In genomic region chr2:45170272-45170671, GRCm38 (mm10) we compare ENCODE assay signal across 20 mouse cellular contexts. TPM values are rescaled to one million over a fixed set of nuclear protein-coding genes. Genes with fewer than 3 reads are reported as not detected.
DNase-seq lines count a peak whose midpoint lies in the region; ATAC-seq and TF ChIP-seq lines count a peak whose summit lies in the region.
"Had no signal": no experiment of that assay in that cellular context is flagged by ENCODE, and none has a peak within 500 bp of the region (broad histone marks: within the 10 kb centered on the region; RNA-seq: fewer than 3 reads in every experiment).

No protein-coding gene starts in this region.

- H3K9me3 ChIP-seq in forebrain, embryonic 14.5 days (replicated peaks; ENCODE audit: control insufficient read depth, low read length) = no peaks in the 10 kb centered on the region; the same call in 1 of the 2 replicates
- no peaks in the 10 kb centered on the region for H3K9me3 ChIP-seq in forebrain, embryonic 12.5 days
- H3K9me3 ChIP-seq in limb, embryonic 14.5 days (ENCODE audit: control insufficient read depth, low read length) = no peaks in the 10 kb centered on the region
- H3K9me3 ChIP-seq in neural tube, embryonic 15.5 days (replicated peaks) = no peaks in the 10 kb centered on the region; the same call in 1 of the 2 replicates
- H3K9me3 ChIP-seq: heart, embryonic 15.5 days had no signal

- no peaks in the 10 kb centered on the region for H3K36me3 ChIP-seq in forebrain, embryonic 14.5 days (ENCODE audit: control insufficient read depth, insufficient read depth, low read length)
- H3K36me3 ChIP-seq in forebrain, embryonic 12.5 days (replicated peaks) = no peaks in the 10 kb centered on the region
- H3K36me3 ChIP-seq in limb, embryonic 14.5 days (ENCODE audit: control insufficient read depth, insufficient read depth, low read length) = no peaks in the 10 kb centered on the region
- H3K36me3 ChIP-seq in neural tube, embryonic 15.5 days = no peaks in the 10 kb centered on the region
- H3K36me3 ChIP-seq: heart, embryonic 15.5 days had no signal

- no peak overlapping the region for H3K4me3 ChIP-seq in forebrain, embryonic 14.5 days (ENCODE audit: low read depth, low read length)
- no peak overlapping the region for H3K4me3 ChIP-seq in forebrain, embryonic 12.5 days (replicated peaks)
- no peak overlapping the region for H3K4me3 ChIP-seq in limb, embryonic 14.5 days (replicated peaks; ENCODE audit: low read length)
- H3K4me3 ChIP-seq in neural tube, embryonic 15.5 days (replicated peaks) = no peak overlapping the region
- H3K4me3 ChIP-seq: heart, embryonic 15.5 days had no signal

- H3K27me3 ChIP-seq in forebrain, embryonic 14.5 days (replicated peaks; ENCODE audit: control insufficient read depth, insufficient read depth, low read length) = no peaks in the 10 kb centered on the region
- H3K27me3 ChIP-seq in forebrain, embryonic 12.5 days = 0 out of 2 replicates have a peak, but pooled peaks cover 4% of the 10 kb centered on the region
- H3K27me3 ChIP-seq in limb, embryonic 14.5 days (ENCODE audit: control insufficient read depth, insufficient read depth, low read length) = no peaks in the 10 kb centered on the region
- no peaks in the 10 kb centered on the region for H3K27me3 ChIP-seq in neural tube, embryonic 15.5 days (replicated peaks)
- H3K27me3 ChIP-seq: heart, embryonic 15.5 days; Patski had no signal

- H3K4me1 ChIP-seq in forebrain, embryonic 14.5 days (ENCODE audit: control insufficient read depth, insufficient read depth, low read length) = peaks cover 7% of the 10 kb centered on the region
- peaks cover 25% of the 10 kb centered on the region for H3K4me1 ChIP-seq in forebrain, embryonic 12.5 days
- 0 out of 2 replicates have a peak, but pooled peaks cover 6% of the 10 kb centered on the region for H3K4me1 ChIP-seq in limb, embryonic 14.5 days (ENCODE audit: control insufficient read depth, insufficient read depth, low read length)
- peaks cover 4% of the 10 kb centered on the region; the same call in 1 of the 2 replicates for H3K4me1 ChIP-seq in neural tube, embryonic 15.5 days

- no peak for DNase-seq in forebrain, embryonic 14.5 days (ENCODE audit: low spot score)
- peak; percentile 18 for DNase-seq in retina, adult 2 months (ENCODE audit: low read depth, low spot score)
- no peak for DNase-seq in retina, embryonic 14.5 days (ENCODE audit: low spot score)
- DNase-seq in limb, embryonic 14.5 days (ENCODE audit: low spot score) = peak; percentile 6
- no peak for DNase-seq in adrenal gland, postnatal 25 days
- DNase-seq in right cerebral cortex, postnatal 14 days = no peak
- DNase-seq: adrenal gland, postnatal 36 days; cerebellum, adult 8-10 months; gastrocnemius, postnatal 10 days; heart, adult 18-20 months; kidney, adult 2 months; kidney, postnatal 25 days; lung, embryonic 14.5 days; right cerebral cortex, adult 18-20 months; thymus, adult 18-20 months had no signal

- no peak for TF ChIP-seq POLR2A in limb, embryonic 14.5 days (IDR thresholded peaks at IDR 0.05; ENCODE audit: borderline replicate concordance, extremely low read depth, insufficient read depth, insufficient read length)

- H3K4me2 ChIP-seq in forebrain, embryonic 14.5 days (ENCODE audit: low read length) = no peak overlapping the region
- H3K4me2 ChIP-seq in forebrain, embryonic 12.5 days = no peak overlapping the region
- no peak overlapping the region for H3K4me2 ChIP-seq in limb, embryonic 14.5 days (replicated peaks; ENCODE audit: low read depth, low read length, severe bottlenecking)
- H3K4me2 ChIP-seq in neural tube, embryonic 15.5 days = no peak overlapping the region
- H3K4me2 ChIP-seq: heart, embryonic 15.5 days; lung, embryonic 14.5 days had no signal

- WGBS in forebrain, embryonic 14.5 days = 24% methylated on average over 3 of the region's 3 CpGs
- WGBS in forebrain, embryonic 12.5 days = 39% methylated on average over 3 of the region's 3 CpGs
- 19% methylated on average over 3 of the region's 3 CpGs for WGBS in limb, embryonic 14.5 days
- WGBS in neural tube, embryonic 15.5 days = 67% methylated on average over 3 of the region's 3 CpGs

- H3K27ac ChIP-seq in forebrain, embryonic 14.5 days (ENCODE audit: low read depth, low read length) = no peak overlapping the region
- no peak overlapping the region for H3K27ac ChIP-seq in forebrain, embryonic 12.5 days
- H3K27ac ChIP-seq in limb, embryonic 14.5 days (replicated peaks; ENCODE audit: low read depth, low read length) = no peak overlapping the region
- H3K27ac ChIP-seq in neural tube, embryonic 15.5 days (replicated peaks) = no peak overlapping the region
- H3K27ac ChIP-seq: heart, embryonic 15.5 days had no signal

- no peak overlapping the region for H3K9ac ChIP-seq in forebrain, embryonic 14.5 days (ENCODE audit: low read length)
- H3K9ac ChIP-seq in forebrain, embryonic 12.5 days = no peak overlapping the region
- no peak overlapping the region for H3K9ac ChIP-seq in limb, embryonic 14.5 days (ENCODE audit: low read depth, low read length, severe bottlenecking)
- no peak overlapping the region for H3K9ac ChIP-seq in neural tube, embryonic 15.5 days (replicated peaks)
- H3K9ac ChIP-seq: heart, embryonic 15.5 days; lung, embryonic 14.5 days had no signal

- peak; percentile 49 for ATAC-seq in forebrain, embryonic 14.5 days
- ATAC-seq in forebrain, embryonic 12.5 days (ENCODE audit: low FRiP score) = no peak
- no peak for ATAC-seq in limb, embryonic 14.5 days (ENCODE audit: low FRiP score, low read depth)
- no peak for ATAC-seq in neural tube, embryonic 15.5 days (ENCODE audit: low FRiP score)
- ATAC-seq: activated CD4-positive, CD25-positive, alpha-beta regulatory T cell, adult 4 months; Patski had no signal

RNA-seq across cellular contexts. Expression of gene Zeb2, which starts 53.1 kb away (rescaled TPM):
- 70.6 and 87.0 TPM in 2 replicates for polyA plus RNA-seq in forebrain, embryonic 14.5 days (2014; fragmentation: Nextera tagmentation; extraction: Ambion mirVana)
- polyA plus RNA-seq in forebrain, embryonic 12.5 days (2016; fragmentation: Nextera tagmentation; extraction: Ambion mirVana) = 63.3 and 74.3 TPM in 2 replicates
- 25.2 and 27.2 TPM in 2 replicates for polyA plus RNA-seq in limb, embryonic 14.5 days (2012; rRNA removed)
- 39.8 and 43.9 TPM in 2 replicates for polyA plus RNA-seq in limb, embryonic 14.5 days (2014; fragmentation: Nextera tagmentation; extraction: Ambion mirVana)
- 40.5 and 41.1 TPM in 2 replicates for polyA plus RNA-seq in neural tube, embryonic 15.5 days (2015; fragmentation: Nextera tagmentation; extraction: Ambion mirVana)
- total RNA-seq in adrenal gland, postnatal 25 days (2021) = 170 and 221 TPM in 2 replicates

Comparison
In these comparisons a context has a peak if more than half of its experiments do, and no peak if none do; other contexts are left out.
1. DNase-seq: peak in retina, adult 2 months (single experiment) and limb, embryonic 14.5 days (single experiment); none in forebrain, embryonic 14.5 days (single experiment), retina, embryonic 14.5 days (single experiment), adrenal gland, postnatal 25 days (single experiment) and right cerebral cortex, postnatal 14 days (single experiment).